8 mouse cellular contexts compared by ENCODE assay signal in the genomic region with DNA sequence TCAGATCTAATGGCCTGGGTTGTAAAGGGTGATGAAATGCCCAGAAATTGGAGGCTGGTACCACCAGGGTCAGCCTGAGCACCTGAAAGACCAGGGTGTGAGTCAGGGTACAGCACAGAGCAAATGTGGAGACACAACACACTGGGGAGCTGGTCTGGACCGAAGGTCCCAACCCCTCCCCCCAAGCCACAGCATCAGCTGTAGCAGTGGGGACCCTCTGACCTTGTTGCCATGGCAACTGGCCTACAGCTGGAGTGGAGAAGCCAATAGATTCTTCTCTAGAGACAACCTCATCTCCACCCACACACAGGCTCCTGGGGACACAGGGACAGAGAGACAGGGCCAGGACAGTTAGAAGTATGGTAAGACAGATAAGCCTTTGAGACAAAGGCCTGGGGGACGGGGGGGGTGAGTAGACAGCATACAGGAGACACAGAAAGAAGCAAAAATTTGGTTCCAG. TPM values are rescaled to one million over a fixed set of nuclear protein-coding genes. Genes with fewer than 3 reads are reported as not detected.
A peak's percentile ranks its signal among the peaks of the same experiment; 100 is the strongest.
DNase-seq lines count a peak whose midpoint lies in the region; ATAC-seq and TF ChIP-seq lines count a peak whose summit lies in the region.

No protein-coding gene starts in this region.

- peak; percentile 26; the same call in 1 of the 2 replicates for ATAC-seq in kidney, embryonic 14.5 days (ENCODE audit: low FRiP score, low TSS enrichment)
- no peak; the same call in 1 of the 2 replicates for ATAC-seq in embryonic facial prominence, embryonic 14.5 days (ENCODE audit: low read depth)
- no peak for ATAC-seq in limb, embryonic 11.5 days (ENCODE audit: insufficient number of reproducible peaks, low FRiP score, low TSS enrichment, low read depth)
- ATAC-seq in activated CD4-positive, CD25-positive, alpha-beta regulatory T cell, adult 4 months: no peak

- H3K4me2 ChIP-seq in kidney, embryonic 14.5 days (replicated peaks; ENCODE audit: low read depth, low read length): peak overlapping the region; percentile 36
- no peak overlapping the region for H3K4me2 ChIP-seq in embryonic facial prominence, embryonic 14.5 days (ENCODE audit: low read depth, low read length)
- no peak overlapping the region for H3K4me2 ChIP-seq in limb, embryonic 11.5 days (ENCODE audit: low read depth, severe bottlenecking)

- TF ChIP-seq CTCF in olfactory bulb, adult 2 months (IDR thresholded peaks at IDR 0.05; ENCODE audit: insufficient read depth, low read depth, low read length): no peak
- no peak for TF ChIP-seq CTCF in cerebellum, adult 2 months (IDR thresholded peaks at IDR 0.05; ENCODE audit: borderline replicate concordance, insufficient read depth, low read depth, low read length)

- peaks cover 41% of the 10 kb centered on the region for H3K4me1 ChIP-seq in kidney, embryonic 14.5 days (ENCODE audit: control insufficient read depth, insufficient read depth, low read length)
- H3K4me1 ChIP-seq in embryonic facial prominence, embryonic 14.5 days (ENCODE audit: control insufficient read depth, insufficient read depth, low read length): peaks cover 11% of the 10 kb centered on the region
- H3K4me1 ChIP-seq in limb, embryonic 11.5 days (ENCODE audit: control insufficient read depth, insufficient read depth, low read length): peaks cover 22% of the 10 kb centered on the region
- peaks cover 56% of the 10 kb centered on the region for H3K4me1 ChIP-seq in olfactory bulb, adult 2 months (ENCODE audit: control insufficient read depth, insufficient read depth, low read length)
- H3K4me1 ChIP-seq in cerebellum, adult 2 months (ENCODE audit: control insufficient read depth, insufficient read depth, low read length): peaks cover 14% of the 10 kb centered on the region

- no peaks in the 10 kb centered on the region for H3K9me3 ChIP-seq in kidney, embryonic 14.5 days (ENCODE audit: control insufficient read depth, low read length)
- H3K9me3 ChIP-seq in embryonic facial prominence, embryonic 14.5 days (ENCODE audit: control insufficient read depth, low read length): no peaks in the 10 kb centered on the region
- H3K9me3 ChIP-seq in limb, embryonic 11.5 days (ENCODE audit: control insufficient read depth, low read length): no peaks in the 10 kb centered on the region

- TF ChIP-seq POLR2A in olfactory bulb, adult 2 months (IDR thresholded peaks at IDR 0.05; ENCODE audit: insufficient read depth, low read depth, low read length): no peak
- TF ChIP-seq POLR2A in cerebellum, adult 2 months (IDR thresholded peaks at IDR 0.05; ENCODE audit: borderline replicate concordance, insufficient read depth, low read length): no peak

- no peak for DNase-seq in kidney, adult 11 months
- DNase-seq in embryonic facial prominence, embryonic 14.5 days (ENCODE audit: low spot score): peak; percentile 58
- peak; percentile 63 for DNase-seq in limb, embryonic 11.5 days (ENCODE audit: low spot score)
- DNase-seq in cerebellum, adult 2 months: no peak
- no peak for DNase-seq in adipocyte (ENCODE audit: low spot score)

- WGBS in kidney, embryonic 14.5 days: 8% methylated on average over 2 of the region's 2 CpGs
- 10% methylated on average over 2 of the region's 2 CpGs for WGBS in embryonic facial prominence, embryonic 14.5 days
- 20% methylated on average over 2 of the region's 2 CpGs for WGBS in limb, embryonic 11.5 days
- 12% methylated on average over 2 of the region's 2 CpGs for WGBS in olfactory bulb, adult 2 months
- WGBS in cerebellum, adult 2 months: 39% methylated on average over 2 of the region's 2 CpGs

- H3K27me3 ChIP-seq in kidney, embryonic 14.5 days (ENCODE audit: control insufficient read depth, insufficient read depth, low read length): no peaks in the 10 kb centered on the region; the same call in 1 of the 2 replicates
- peaks cover 12% of the 10 kb centered on the region for H3K27me3 ChIP-seq in embryonic facial prominence, embryonic 14.5 days (replicated peaks; ENCODE audit: control insufficient read depth, insufficient read depth, low read length)
- peaks cover 11% of the 10 kb centered on the region for H3K27me3 ChIP-seq in limb, embryonic 11.5 days (ENCODE audit: control insufficient read depth, insufficient read depth, low read length)
- H3K27me3 ChIP-seq in cerebellum, adult 2 months (ENCODE audit: control insufficient read depth, insufficient read depth, low read length): no peaks in the 10 kb centered on the region

- H3K36me3 ChIP-seq in kidney, embryonic 14.5 days (ENCODE audit: control insufficient read depth, insufficient read depth, low read length): no peaks in the 10 kb centered on the region
- H3K36me3 ChIP-seq in embryonic facial prominence, embryonic 14.5 days (ENCODE audit: control insufficient read depth, insufficient read depth, low read length): no peaks in the 10 kb centered on the region
- H3K36me3 ChIP-seq in limb, embryonic 11.5 days (ENCODE audit: control insufficient read depth, insufficient read depth, low read length): no peaks in the 10 kb centered on the region

- H3K9ac ChIP-seq in kidney, embryonic 14.5 days (ENCODE audit: low read depth, low read length): peak overlapping the region; percentile 8; the same call in 1 of the 2 replicates
- H3K9ac ChIP-seq in embryonic facial prominence, embryonic 14.5 days (ENCODE audit: low read depth, low read length): no peak overlapping the region
- H3K9ac ChIP-seq in limb, embryonic 11.5 days (ENCODE audit: low read length): no peak overlapping the region

- no peak overlapping the region for H3K4me3 ChIP-seq in kidney, embryonic 14.5 days (ENCODE audit: low read length)
- H3K4me3 ChIP-seq in embryonic facial prominence, embryonic 14.5 days (ENCODE audit: low read depth, low read length): no peak overlapping the region
- H3K4me3 ChIP-seq in limb, embryonic 11.5 days (ENCODE audit: low read depth, low read length): no peak overlapping the region
- H3K4me3 ChIP-seq in olfactory bulb, adult 2 months (ENCODE audit: insufficient read depth, low read depth, low read length): peak overlapping the region; percentile 26; the same call in 1 of the 2 replicates
- H3K4me3 ChIP-seq in cerebellum, adult 2 months (replicated peaks; ENCODE audit: insufficient read depth, low read depth, low read length): no peak overlapping the region

- H3K27ac ChIP-seq in kidney, embryonic 14.5 days (ENCODE audit: low read depth, low read length): peak overlapping the region; percentile 76
- H3K27ac ChIP-seq in embryonic facial prominence, embryonic 14.5 days (replicated peaks; ENCODE audit: low read depth, low read length): 0 out of 2 replicates have a peak overlapping the region, but pooled peaks have one; percentile 28
- no peak overlapping the region for H3K27ac ChIP-seq in limb, embryonic 11.5 days (replicated peaks; ENCODE audit: low read depth, low read length)
- H3K27ac ChIP-seq in olfactory bulb, adult 2 months (ENCODE audit: insufficient read depth, low read depth, low read length): peak overlapping the region; percentile 92
- H3K27ac ChIP-seq in cerebellum, adult 2 months (ENCODE audit: insufficient read depth, low read length): no peak overlapping the region

RNA-seq across cellular contexts. Expression of gene Kcnh2, which starts 7.4 kb away (rescaled TPM):
- 4.6 and 5.7 TPM in 2 replicates for polyA plus RNA-seq in kidney, embryonic 14.5 days (2014; fragmentation: Nextera tagmentation; extraction: Ambion mirVana)
- polyA plus RNA-seq in embryonic facial prominence, embryonic 14.5 days (2014; fragmentation: Nextera tagmentation; extraction: Ambion mirVana): 6.7 and 7.6 TPM in 2 replicates
- 6.7 and 7.1 TPM in 2 replicates for polyA plus RNA-seq in limb, embryonic 11.5 days (2014; fragmentation: Nextera tagmentation; extraction: Ambion mirVana)
- polyA plus RNA-seq in olfactory bulb, adult 2 months (2012; ENCODE audit: insufficient read depth, insufficient read length, low replicate concordance, missing spikeins): not detected in 2 replicates
- polyA plus RNA-seq in cerebellum, adult 2 months (2012; rRNA removed): 83.3 and 85.2 TPM in 2 replicates
- under 1 TPM; 0.16 to 0.24 TPM for polyA plus RNA-seq in activated CD4-positive, CD25-positive, alpha-beta regulatory T cell, adult 4 months (2017; shearing (Covaris generic))

RNA-seq across cellular contexts. Expression of gene Nos3, which starts 20.6 kb away (rescaled TPM):
- 6.3 and 12.0 TPM in 2 replicates for polyA plus RNA-seq in kidney, embryonic 14.5 days (2014; fragmentation: Nextera tagmentation; extraction: Ambion mirVana)
- polyA plus RNA-seq in embryonic facial prominence, embryonic 14.5 days (2014; fragmentation: Nextera tagmentation; extraction: Ambion mirVana): 7.8 and 7.9 TPM in 2 replicates
- polyA plus RNA-seq in limb, embryonic 11.5 days (2014; fragmentation: Nextera tagmentation; extraction: Ambion mirVana): 4.8 and 5.3 TPM in 2 replicates
- polyA plus RNA-seq in olfactory bulb, adult 2 months (2012; ENCODE audit: insufficient read depth, insufficient read length, low replicate concordance, missing spikeins): not detected in 2 replicates
- polyA plus RNA-seq in cerebellum, adult 2 months (2012; rRNA removed): 7.5 and 8.6 TPM in 2 replicates
- polyA plus RNA-seq in activated CD4-positive, CD25-positive, alpha-beta regulatory T cell, adult 4 months (2017; shearing (Covaris generic)): under 1 TPM in 1 of 2 experiments, not detected in 1; 0.42 TPM

RNA-seq across cellular contexts. Expression of gene Atg9b, which starts 47.9 kb away (rescaled TPM):
- 1.1 and 1.3 TPM in 2 replicates for polyA plus RNA-seq in kidney, embryonic 14.5 days (2014; fragmentation: Nextera tagmentation; extraction: Ambion mirVana)
- polyA plus RNA-seq in embryonic facial prominence, embryonic 14.5 days (2014; fragmentation: Nextera tagmentation; extraction: Ambion mirVana): 0.75 and 0.81 TPM in 2 replicates
- polyA plus RNA-seq in limb, embryonic 11.5 days (2014; fragmentation: Nextera tagmentation; extraction: Ambion mirVana): 0.35 and 1.2 TPM in 2 replicates
- polyA plus RNA-seq in olfactory bulb, adult 2 months (2012; ENCODE audit: insufficient read depth, insufficient read length, low replicate concordance, missing spikeins): not detected in 2 replicates
- 4.1 and 4.4 TPM in 2 replicates for polyA plus RNA-seq in cerebellum, adult 2 months (2012; rRNA removed)
- 1 to 10 TPM; 2.2 to 2.9 TPM for polyA plus RNA-seq in activated CD4-positive, CD25-positive, alpha-beta regulatory T cell, adult 4 months (2017; shearing (Covaris generic))

RNA-seq across cellular contexts. Expression of gene Abcb8, which starts 49.5 kb away (rescaled TPM):
- 44.9 and 55.0 TPM in 2 replicates for polyA plus RNA-seq in kidney, embryonic 14.5 days (2014; fragmentation: Nextera tagmentation; extraction: Ambion mirVana)
- polyA plus RNA-seq in embryonic facial prominence, embryonic 14.5 days (2014; fragmentation: Nextera tagmentation; extraction: Ambion mirVana): 35.6 and 42.0 TPM in 2 replicates
- polyA plus RNA-seq in limb, embryonic 11.5 days (2014; fragmentation: Nextera tagmentation; extraction: Ambion mirVana): 37.6 and 40.5 TPM in 2 replicates
- not detected in 2 replicates for polyA plus RNA-seq in olfactory bulb, adult 2 months (2012; ENCODE audit: insufficient read depth, insufficient read length, low replicate concordance, missing spikeins)
- 51.8 and 53.5 TPM in 2 replicates for polyA plus RNA-seq in cerebellum, adult 2 months (2012; rRNA removed)
- polyA plus RNA-seq in activated CD4-positive, CD25-positive, alpha-beta regulatory T cell, adult 4 months (2017; shearing (Covaris generic)): 10 to 100 TPM; 15.3 to 21.6 TPM

Comparison
In these comparisons a context has a peak if more than half of its experiments do, and no peak if none do; other contexts are left out.
1. H3K27ac ChIP-seq: peak in kidney, embryonic 14.5 days (single experiment), embryonic facial prominence, embryonic 14.5 days (single experiment) and olfactory bulb, adult 2 months (single experiment); none in limb, embryonic 11.5 days (single experiment) and cerebellum, adult 2 months (single experiment).
2. DNase-seq: peak in embryonic facial prominence, embryonic 14.5 days (single experiment) and limb, embryonic 11.5 days (single experiment); none in kidney, adult 11 months (single experiment), cerebellum, adult 2 months (0 of 2) and adipocyte (single experiment).